11 mouse cellular contexts compared by ENCODE assay signal in genomic region chr10:107662372-107663065, GRCm38 (mm10). TPM values are rescaled to one million over a fixed set of nuclear protein-coding genes. Genes with fewer than 3 reads are reported as not detected.
DNase-seq lines count a peak whose midpoint lies in the region; ATAC-seq and TF ChIP-seq lines count a peak whose summit lies in the region.
"Had no signal": no experiment of that assay in that cellular context is flagged by ENCODE, and none has a peak within 500 bp of the region (broad histone marks: within the 10 kb centered on the region; RNA-seq: fewer than 3 reads in every experiment).

No protein-coding gene starts in this region.

- DNase-seq in gastrocnemius, postnatal 14 days, result peak; percentile 25
- no peak for DNase-seq in gastrocnemius, adult 8-10 months (ENCODE audit: low spot score in 2 of 2)
- DNase-seq in NIH3T3 (ENCODE audit: low read depth), result peak; percentile 36
- DNase-seq in lung, embryonic 14.5 days, result peak; percentile 94
- DNase-seq in right cerebral cortex, postnatal 36 days (ENCODE audit: low spot score in 2 of 2), result peak; percentile 3 to 9
- no peak for DNase-seq in spleen, postnatal 36 days (ENCODE audit: low spot score in 2 of 2)

- H3K27ac ChIP-seq in forebrain, embryonic 16.5 days (ENCODE audit: low read length), result no peak overlapping the region
- no peak overlapping the region; the same call in 1 of the 2 replicates for H3K27ac ChIP-seq in lung, embryonic 14.5 days (ENCODE audit: low read depth)
- no peak overlapping the region for H3K27ac ChIP-seq in kidney, embryonic 16.5 days (ENCODE audit: low read length)
- H3K27ac ChIP-seq: embryonic facial prominence, embryonic 12.5 days; left cerebral cortex, adult 2 months had no signal

- no peak for TF ChIP-seq CTCF in lung, embryonic 14.5 days (IDR thresholded peaks at IDR 0.05; ENCODE audit: low read depth)

- 44% methylated on average over 5 of the region's 5 CpGs for WGBS in forebrain, embryonic 16.5 days
- WGBS in lung, embryonic 14.5 days, result 26% methylated on average over 5 of the region's 5 CpGs
- WGBS in kidney, embryonic 16.5 days, result 62% methylated on average over 5 of the region's 5 CpGs

- no peak overlapping the region for H3K4me2 ChIP-seq in forebrain, embryonic 16.5 days (ENCODE audit: low read length)
- no peak overlapping the region for H3K4me2 ChIP-seq in lung, embryonic 14.5 days
- no peak overlapping the region for H3K4me2 ChIP-seq in kidney, embryonic 16.5 days (replicated peaks; ENCODE audit: low read depth, low read length)
- H3K4me2 ChIP-seq: embryonic facial prominence, embryonic 12.5 days had no signal

- H3K4me1 ChIP-seq in forebrain, embryonic 16.5 days (replicated peaks; ENCODE audit: control insufficient read depth, insufficient read depth, low read length), result 0 out of 2 replicates have a peak, but pooled peaks cover 2% of the 10 kb centered on the region
- no peaks in the 10 kb centered on the region for H3K4me1 ChIP-seq in lung, embryonic 14.5 days (ENCODE audit: insufficient read depth)
- H3K4me1 ChIP-seq in kidney, embryonic 16.5 days (ENCODE audit: insufficient read depth, low read length), result no peaks in the 10 kb centered on the region
- H3K4me1 ChIP-seq: embryonic facial prominence, embryonic 12.5 days had no signal

- H3K4me3 ChIP-seq in forebrain, embryonic 16.5 days (replicated peaks; ENCODE audit: low read length), result no peak overlapping the region
- no peak overlapping the region for H3K4me3 ChIP-seq in lung, embryonic 14.5 days (ENCODE audit: low read depth, low read length)
- no peak overlapping the region for H3K4me3 ChIP-seq in kidney, embryonic 16.5 days (ENCODE audit: low read length)
- H3K4me3 ChIP-seq: embryonic facial prominence, embryonic 12.5 days; left cerebral cortex, adult 2 months had no signal

- ATAC-seq in forebrain, embryonic 16.5 days, result peak; percentile 93
- ATAC-seq in lung, embryonic 14.5 days (ENCODE audit: insufficient read depth), result peak; percentile 98
- no peak for ATAC-seq in kidney, embryonic 16.5 days (ENCODE audit: low FRiP score, low TSS enrichment)

- H3K36me3 ChIP-seq in forebrain, embryonic 16.5 days (ENCODE audit: control insufficient read depth, insufficient read depth), result no peaks in the 10 kb centered on the region
- no peaks in the 10 kb centered on the region for H3K36me3 ChIP-seq in lung, embryonic 14.5 days (ENCODE audit: insufficient read depth)
- H3K36me3 ChIP-seq in kidney, embryonic 16.5 days (ENCODE audit: insufficient read depth, low read length), result no peaks in the 10 kb centered on the region
- H3K36me3 ChIP-seq: embryonic facial prominence, embryonic 12.5 days had no signal

- H3K9ac ChIP-seq in forebrain, embryonic 16.5 days (replicated peaks; ENCODE audit: low read depth, low read length), result no peak overlapping the region
- H3K9ac ChIP-seq in lung, embryonic 14.5 days, result no peak overlapping the region
- H3K9ac ChIP-seq in kidney, embryonic 16.5 days (replicated peaks; ENCODE audit: low read length), result no peak overlapping the region
- H3K9ac ChIP-seq: embryonic facial prominence, embryonic 12.5 days had no signal

- no peaks in the 10 kb centered on the region for H3K9me3 ChIP-seq in forebrain, embryonic 16.5 days (ENCODE audit: control insufficient read depth, low read length)
- H3K9me3 ChIP-seq in lung, embryonic 14.5 days (ENCODE audit: low read depth, low read length), result no peaks in the 10 kb centered on the region
- no peaks in the 10 kb centered on the region for H3K9me3 ChIP-seq in kidney, embryonic 16.5 days (ENCODE audit: low read length)
- H3K9me3 ChIP-seq: embryonic facial prominence, embryonic 12.5 days had no signal

- no peaks in the 10 kb centered on the region for H3K27me3 ChIP-seq in forebrain, embryonic 16.5 days (replicated peaks; ENCODE audit: control insufficient read depth, insufficient read depth, low read length)
- no peaks in the 10 kb centered on the region for H3K27me3 ChIP-seq in lung, embryonic 14.5 days (ENCODE audit: insufficient read depth, low read length)
- H3K27me3 ChIP-seq in kidney, embryonic 16.5 days (ENCODE audit: insufficient read depth, low read length), result no peaks in the 10 kb centered on the region
- H3K27me3 ChIP-seq: embryonic facial prominence, embryonic 12.5 days had no signal

- intact Hi-C loops in gastrocnemius, postnatal 14 days (cut with DNase I; ENCODE audit: low total_unique reads), result no loop called here

RNA-seq across cellular contexts. Expression of gene Ptprq, which starts 57.3 kb away (rescaled TPM):
- under 1 TPM; 0.31 to 0.47 TPM for total RNA-seq in gastrocnemius, postnatal 14 days (2021)
- total RNA-seq in gastrocnemius, adult 8-10 months (2022), result under 1 TPM; 0.15 to 0.40 (median 0.23) TPM
- polyA plus RNA-seq in forebrain, embryonic 16.5 days (2015; fragmentation: Nextera tagmentation; extraction: Ambion mirVana), result 0.05 and 0.11 TPM in 2 replicates
- 0.30 and 0.32 TPM in 2 replicates for polyA plus RNA-seq in lung, embryonic 14.5 days (2014; fragmentation: Nextera tagmentation; extraction: Ambion mirVana)
- 0.10 and 0.12 TPM in 2 replicates for polyA plus RNA-seq in kidney, embryonic 16.5 days (2015; fragmentation: Nextera tagmentation; extraction: Ambion mirVana)
- total RNA-seq: neutrophil, adult 5-6 weeks had no signal

Comparison
In these comparisons a context has a peak if more than half of its experiments do, and no peak if none do; other contexts are left out.
1. DNase-seq: peak in gastrocnemius, postnatal 14 days (single experiment), NIH3T3 (single experiment), lung, embryonic 14.5 days (single experiment) and right cerebral cortex, postnatal 36 days (2 of 2); none in gastrocnemius, adult 8-10 months (0 of 2) and spleen, postnatal 36 days (0 of 2).